Mouse (Mus musculus): Measurements from ENCODE around the gene Olfr1351. TPM values are rescaled to one million over a fixed set of nuclear protein-coding genes. Genes with fewer than 3 reads are reported as not detected.

The Olfr1351 gene
- not detected in 2 replicates for polyA plus RNA-seq (2012; rRNA removed; ENCODE audit: low replicate concordance)

DNA sequence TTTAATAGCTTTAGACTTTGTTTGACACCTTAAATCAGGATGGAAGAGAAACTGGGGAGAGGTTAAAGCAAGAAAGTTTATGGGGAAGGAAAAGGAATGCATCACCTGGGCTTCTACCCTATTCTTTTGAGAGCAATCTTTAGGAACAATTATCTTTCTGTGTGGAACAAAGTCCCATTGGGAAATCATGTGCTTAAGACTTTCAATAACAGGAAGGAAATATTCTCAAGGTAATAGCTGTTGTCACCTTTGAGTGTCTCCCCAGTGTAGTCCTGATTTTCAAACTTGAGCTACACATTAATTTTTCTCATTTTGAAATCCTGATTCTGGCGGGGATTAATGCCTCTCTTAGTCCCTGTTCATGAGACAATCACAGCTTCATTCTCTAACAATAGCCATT, at the start of gene Olfr1351:
Gene Olfr1351, plus strand, starts transcription at position 301 of the 400 bp plus-strand sequence.

DNA sequence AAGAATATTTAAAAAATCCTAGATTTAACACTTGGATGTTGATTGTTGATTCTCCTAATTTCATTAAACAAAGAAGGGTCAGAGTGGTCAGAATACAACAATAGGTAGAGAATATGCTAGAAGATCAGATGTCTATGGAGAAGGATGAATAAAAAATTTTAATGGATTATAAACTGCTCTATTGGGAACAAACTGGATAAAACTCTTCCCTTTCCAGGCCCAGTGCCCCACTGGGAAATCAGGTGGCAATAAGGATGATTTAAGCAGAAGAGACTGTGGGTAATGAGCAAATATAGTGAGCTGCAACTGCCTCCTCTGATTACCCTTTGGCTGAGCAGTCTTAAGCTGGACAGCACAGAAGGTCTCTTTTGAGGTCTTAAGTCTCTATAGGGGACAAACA, 49.3 kb upstream of the Olfr1351 start, which contains the start of gene Olfr1353:
Gene Olfr1353, plus strand, starts transcription at position 301 of the 400 bp plus-strand sequence.

DNA sequence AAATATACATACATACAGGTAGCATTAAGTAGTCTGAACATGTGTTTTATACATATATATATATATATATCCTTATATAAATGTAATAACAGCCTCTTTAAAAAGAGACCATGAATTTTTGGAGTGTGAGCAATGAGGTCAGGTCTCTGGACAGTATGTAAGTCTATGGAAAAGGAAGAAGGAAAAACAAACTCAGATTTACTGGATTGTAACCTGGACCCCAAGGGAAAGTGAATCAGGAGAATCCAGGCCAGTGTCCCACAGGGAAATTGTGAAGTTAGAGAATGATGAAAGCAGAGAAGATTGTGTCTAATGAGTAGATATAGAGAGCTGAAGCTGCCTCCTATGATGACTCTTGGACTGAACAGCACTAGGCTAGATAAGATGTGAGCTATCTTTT, 31.5 kb upstream of the Olfr1351 start, which contains the start of gene Olfr1352:
Gene Olfr1352, plus strand, starts transcription at position 301 of the 400 bp plus-strand sequence.

DNA sequence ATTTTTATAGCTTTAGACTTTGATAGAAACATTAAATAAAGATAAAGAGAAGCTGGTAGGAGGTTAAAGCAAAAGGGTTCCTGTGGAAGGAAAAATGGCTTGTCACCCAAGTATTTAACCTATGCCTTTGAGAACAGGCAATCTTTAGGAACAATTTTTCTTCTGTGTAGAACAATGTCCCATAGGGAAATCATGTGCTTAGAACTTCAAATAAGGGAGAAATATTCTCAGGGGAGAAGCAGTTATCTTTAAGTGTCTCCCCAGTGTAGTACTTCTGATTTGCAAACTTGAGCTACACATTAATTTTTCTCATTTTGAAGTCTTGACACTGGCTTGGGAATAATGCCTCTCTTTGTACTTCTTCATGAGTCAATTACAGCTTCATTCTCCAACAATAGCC, 16.2 kb downstream of the Olfr1351 start, which contains the start of gene Olfr57:
Gene Olfr57, plus strand, starts transcription at position 301 of the 400 bp plus-strand sequence.

Other genes starting within 250 kb of the Olfr1351 start
- gene Slc1a6, start 232.0 kb upstream of the Olfr1351 start, polyA plus RNA-seq (2012; rRNA removed; ENCODE audit: low replicate concordance) = 0.29 and 1.5 TPM in 2 replicates
- not detected in 2 replicates for gene Olfr1356, start 160.3 kb upstream of the Olfr1351 start, polyA plus RNA-seq (2012; rRNA removed; ENCODE audit: low replicate concordance)
- not detected in 2 replicates for gene Olfr1355, start 136.9 kb upstream of the Olfr1351 start, polyA plus RNA-seq (2012; rRNA removed; ENCODE audit: low replicate concordance)
- gene Olfr1354, start 99.3 kb upstream of the Olfr1351 start, polyA plus RNA-seq (2012; rRNA removed; ENCODE audit: low replicate concordance) = not detected in 2 replicates
- gene Olfr8, start 61.8 kb upstream of the Olfr1351 start, polyA plus RNA-seq (2012; rRNA removed; ENCODE audit: low replicate concordance) = not detected in 2 replicates
- not detected in 2 replicates for gene Olfr1353, start 49.2 kb upstream of the Olfr1351 start, polyA plus RNA-seq (2012; rRNA removed; ENCODE audit: low replicate concordance)
- gene Olfr1352, start 31.4 kb upstream of the Olfr1351 start, polyA plus RNA-seq (2012; rRNA removed; ENCODE audit: low replicate concordance) = not detected in 2 replicates
- gene Olfr57, start 16.3 kb downstream of the Olfr1351 start, polyA plus RNA-seq (2012; rRNA removed; ENCODE audit: low replicate concordance) = not detected in 2 replicates
- 1.3 and 3.9 TPM in 2 replicates for gene 2610008E11Rik, start 85.1 kb downstream of the Olfr1351 start, polyA plus RNA-seq (2012; rRNA removed; ENCODE audit: low replicate concordance)
- gene Vmn2r80, start 136.3 kb downstream of the Olfr1351 start, polyA plus RNA-seq (2012; rRNA removed; ENCODE audit: low replicate concordance) = not detected in 2 replicates
- not detected in 2 replicates for gene Vmn2r81, start 235.2 kb downstream of the Olfr1351 start, polyA plus RNA-seq (2012; rRNA removed; ENCODE audit: low replicate concordance)